ENCODE assay signal across 19 mouse cellular contexts in genomic region chrX:11479696-11480339, GRCm38 (mm10).
A peak's percentile ranks its signal among the peaks of the same experiment; 100 is the strongest.
DNase-seq lines count a peak whose midpoint lies in the region; ATAC-seq and TF ChIP-seq lines count a peak whose summit lies in the region.
"Had no signal": no experiment of that assay in that cellular context is flagged by ENCODE, and none has a peak within 500 bp of the region (broad histone marks: within the 10 kb centered on the region; RNA-seq: fewer than 3 reads in every experiment).

No protein-coding gene starts in this region.

- H3K4me3 ChIP-seq in forebrain, embryonic 13.5 days = no peak overlapping the region
- no peak overlapping the region for H3K4me3 ChIP-seq in forebrain, embryonic 15.5 days
- H3K4me3 ChIP-seq in hindbrain, postnatal 0 days (ENCODE audit: low read length) = no peak overlapping the region
- H3K4me3 ChIP-seq: embryonic facial prominence, embryonic 15.5 days; heart, embryonic 12.5 days; liver, embryonic 15.5 days; megakaryocyte, embryonic 14.5 days had no signal

- no peaks in the 10 kb centered on the region for H3K36me3 ChIP-seq in forebrain, embryonic 13.5 days (ENCODE audit: poor library complexity, severe bottlenecking)
- H3K36me3 ChIP-seq in forebrain, embryonic 15.5 days = no peaks in the 10 kb centered on the region
- no peaks in the 10 kb centered on the region for H3K36me3 ChIP-seq in hindbrain, postnatal 0 days (ENCODE audit: insufficient read depth, low read length)
- H3K36me3 ChIP-seq: embryonic facial prominence, embryonic 15.5 days; heart, embryonic 12.5 days; liver, embryonic 15.5 days had no signal

- WGBS in forebrain, embryonic 13.5 days = 36% methylated on average over 16 of the region's 16 CpGs
- WGBS in forebrain, embryonic 15.5 days = 28% methylated on average over 16 of the region's 16 CpGs
- 48% methylated on average over 16 of the region's 16 CpGs for WGBS in hindbrain, postnatal 0 days

- ATAC-seq in forebrain, embryonic 13.5 days = peak; percentile 70
- no peak; the same call in 1 of the 2 replicates for ATAC-seq in forebrain, embryonic 15.5 days (replicated peaks)
- peak; percentile 45; the same call in 1 of the 2 replicates for ATAC-seq in hindbrain, postnatal 0 days

- H3K9ac ChIP-seq in forebrain, embryonic 13.5 days = no peak overlapping the region
- no peak overlapping the region for H3K9ac ChIP-seq in forebrain, embryonic 15.5 days (replicated peaks)
- H3K9ac ChIP-seq in hindbrain, postnatal 0 days (replicated peaks; ENCODE audit: low read length) = no peak overlapping the region
- H3K9ac ChIP-seq: embryonic facial prominence, embryonic 15.5 days; heart, embryonic 12.5 days; liver, embryonic 15.5 days had no signal

- no peak overlapping the region for H3K27ac ChIP-seq in forebrain, embryonic 13.5 days
- no peak overlapping the region for H3K27ac ChIP-seq in forebrain, embryonic 15.5 days (replicated peaks)
- H3K27ac ChIP-seq in hindbrain, postnatal 0 days = no peak overlapping the region
- H3K27ac ChIP-seq: embryonic facial prominence, embryonic 15.5 days; liver, embryonic 15.5 days had no signal

- no peaks in the 10 kb centered on the region for H3K27me3 ChIP-seq in forebrain, embryonic 13.5 days
- H3K27me3 ChIP-seq in forebrain, embryonic 15.5 days = no peaks in the 10 kb centered on the region
- no peaks in the 10 kb centered on the region for H3K27me3 ChIP-seq in hindbrain, postnatal 0 days (ENCODE audit: insufficient read depth, low read length)
- H3K27me3 ChIP-seq: embryonic facial prominence, embryonic 15.5 days; liver, embryonic 15.5 days had no signal

- H3K4me1 ChIP-seq in forebrain, embryonic 13.5 days = peaks cover 19% of the 10 kb centered on the region
- peaks cover 11% of the 10 kb centered on the region; the same call in 1 of the 2 replicates for H3K4me1 ChIP-seq in forebrain, embryonic 15.5 days
- H3K4me1 ChIP-seq in hindbrain, postnatal 0 days (ENCODE audit: insufficient read depth, low read length) = no peaks in the 10 kb centered on the region
- H3K4me1 ChIP-seq: embryonic facial prominence, embryonic 15.5 days; heart, embryonic 12.5 days; liver, embryonic 15.5 days; megakaryocyte, embryonic 14.5 days had no signal

- no peaks in the 10 kb centered on the region for H3K9me3 ChIP-seq in forebrain, embryonic 13.5 days (replicated peaks)
- no peaks in the 10 kb centered on the region for H3K9me3 ChIP-seq in forebrain, embryonic 15.5 days
- H3K9me3 ChIP-seq in hindbrain, postnatal 0 days (ENCODE audit: low read length) = no peaks in the 10 kb centered on the region
- H3K9me3 ChIP-seq: embryonic facial prominence, embryonic 15.5 days; heart, embryonic 12.5 days; liver, embryonic 15.5 days had no signal

- peak; percentile 48 for DNase-seq in 3T3-L1 (ENCODE audit: low read depth, low spot score)
- DNase-seq in R1 (ENCODE audit: low read depth, low spot score) = peak; percentile 10
- peak; percentile 71 for DNase-seq in hindbrain, postnatal 0 days (ENCODE audit: low spot score)
- DNase-seq in spleen, postnatal 10 days (ENCODE audit: low spot score in 2 of 2) = no peak
- no peak for DNase-seq in urinary bladder, postnatal 36 days (ENCODE audit: low spot score in 2 of 2)
- DNase-seq in urinary bladder, postnatal 10 days (ENCODE audit: low spot score) = no peak
- DNase-seq: cerebellum, postnatal 36 days; gastrocnemius, postnatal 25 days; heart, postnatal 4 days; kidney, adult 18-20 months; lung, postnatal 10 days; right cerebral cortex, postnatal 4 days; thymus, adult 18-20 months had no signal

- TF ChIP-seq CTCF in hindbrain, postnatal 0 days (IDR thresholded peaks at IDR 0.05; ENCODE audit: low read depth) = no peak

- H3K4me2 ChIP-seq in forebrain, embryonic 13.5 days = no peak overlapping the region
- no peak overlapping the region for H3K4me2 ChIP-seq in forebrain, embryonic 15.5 days (replicated peaks)
- H3K4me2 ChIP-seq in hindbrain, postnatal 0 days (ENCODE audit: low read depth, low read length) = no peak overlapping the region
- H3K4me2 ChIP-seq: embryonic facial prominence, embryonic 15.5 days; heart, embryonic 12.5 days; liver, embryonic 15.5 days had no signal

Comparison
In these comparisons a context has a peak if more than half of its experiments do, and no peak if none do; other contexts are left out.
1. DNase-seq: peak in 3T3-L1 (single experiment), R1 (single experiment) and hindbrain, postnatal 0 days (single experiment); none in spleen, postnatal 10 days (0 of 2), urinary bladder, postnatal 36 days (0 of 2) and urinary bladder, postnatal 10 days (single experiment).